Mouse (Mus musculus) limb, embryonic 11.5 days (tissue): ENCODE results near the gene Glcci1. TPM values are rescaled to one million over a fixed set of nuclear protein-coding genes. Genes with fewer than 3 reads are reported as not detected.

Experiments used
- ATAC-seq: fragments of 200-750 bp; cut with Nextera tagmentation; 2 replicates; pipeline ENCODE4 v1.8.0; 2017; ENCODE audit warnings: low read depth; ENCODE audit not compliant: insufficient number of reproducible peaks, low FRiP score, low TSS enrichment
- DNase-seq: peaks from one replicate; pipeline ENCODE4 v3.0.0-alpha.2; 2015; ENCODE audit warnings: low spot score
- H3K27ac ChIP-seq: fragments of 300-500 bp; sonication (generic); replicated peaks from 2 replicates; pipeline ENCODE4 v1.5.1; 2014; ENCODE audit warnings: low read depth, mild to moderate bottlenecking, low read length
- H3K27me3 ChIP-seq: fragments of 300-500 bp; sonication (generic); 2 replicates; pipeline ENCODE4 v1.6.1; 2014; ENCODE audit warnings: mild to moderate bottlenecking, low read length, mixed read lengths; ENCODE audit not compliant: control insufficient read depth, insufficient read depth
- H3K36me3 ChIP-seq: fragments of 300-500 bp; sonication (generic); 2 replicates; pipeline ENCODE4 v1.6.1; 2014; ENCODE audit warnings: mild to moderate bottlenecking, low read length, moderate library complexity, mixed read lengths; ENCODE audit not compliant: control insufficient read depth, insufficient read depth
- H3K4me1 ChIP-seq: fragments of 300-500 bp; sonication (generic); 2 replicates; pipeline ENCODE4 v1.6.1; 2014; ENCODE audit warnings: low read length, mixed read lengths; ENCODE audit not compliant: control insufficient read depth, insufficient read depth
- H3K4me2 ChIP-seq: fragments of 300-500 bp; sonication (generic); 2 replicates; pipeline ENCODE4 v1.6.1; 2014; ENCODE audit warnings: low read depth, mild to moderate bottlenecking, moderate library complexity; ENCODE audit not compliant: severe bottlenecking
- H3K4me3 ChIP-seq: fragments of 300-500 bp; sonication (generic); 2 replicates; pipeline ENCODE4 v1.5.1; 2014; ENCODE audit warnings: low read depth, low read length
- H3K9ac ChIP-seq: fragments of 300-500 bp; sonication (generic); 2 replicates; pipeline ENCODE4 v1.6.1; 2014; ENCODE audit warnings: mild to moderate bottlenecking, low read length
- H3K9me3 ChIP-seq: fragments of 300-500 bp; sonication (generic); 2 replicates; pipeline ENCODE4 v1.6.1; 2016; ENCODE audit warnings: low read length; ENCODE audit not compliant: control insufficient read depth
- WGBS: fragments of 180-500 bp; shearing (Covaris S2); extraction: QIAGEN DNeasy Blood & Tissue Kit; methylation state at CpG from one replicate; pipeline ENCODE4 v1.1.7; 2014; 5-methylcytosine and 5-hydroxymethylcytosine counted together
- polyA plus RNA-seq: library from polyadenylated mRNA; unstranded; fragments of >200 nt; fragmentation: Nextera tagmentation; extraction: Ambion mirVana; gene quantifications from 2 replicates; pipeline ENCODE4 v1.2.1, GENCODE M21; 2014

Glcci1 gene
- polyA plus RNA-seq, 1 experiment from 2014 or later, result 24.4 TPM

DNA sequence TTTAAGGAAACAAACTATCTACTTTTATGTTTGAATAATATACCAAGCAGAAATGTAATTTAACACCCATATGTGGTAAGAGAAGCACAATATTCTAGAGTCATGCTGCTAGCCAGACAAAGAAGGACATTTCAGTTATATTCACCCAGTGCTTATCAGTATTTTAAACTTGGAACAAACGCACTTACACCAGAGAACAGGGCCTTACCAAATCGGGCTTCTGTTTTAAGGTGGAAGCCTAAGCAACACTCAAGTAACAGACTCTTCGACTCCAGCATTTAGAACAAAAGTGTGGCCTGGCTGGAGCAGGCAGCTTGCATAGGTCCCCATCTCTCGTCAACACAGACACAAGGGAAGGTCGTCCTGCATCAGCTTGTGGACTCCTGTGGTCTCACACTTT is 21.2 kb upstream of the Glcci1 start:
- no peak overlapping the region for H3K27ac ChIP-seq
- ATAC-seq, result no peak
- H3K9me3 ChIP-seq, result no peaks in the 10 kb centered on the region
- H3K4me1 ChIP-seq, result no peaks in the 10 kb centered on the region; the same call in 1 of the 2 replicates
- DNase-seq, result no peak
- 63% methylated on average over 5 of the region's 5 CpGs for WGBS
- no peak overlapping the region for H3K9ac ChIP-seq
- H3K4me2 ChIP-seq, result no peak overlapping the region
- H3K36me3 ChIP-seq, result no peaks in the 10 kb centered on the region
- H3K4me3 ChIP-seq, result no peak overlapping the region
- H3K27me3 ChIP-seq, result no peaks in the 10 kb centered on the region

DNA sequence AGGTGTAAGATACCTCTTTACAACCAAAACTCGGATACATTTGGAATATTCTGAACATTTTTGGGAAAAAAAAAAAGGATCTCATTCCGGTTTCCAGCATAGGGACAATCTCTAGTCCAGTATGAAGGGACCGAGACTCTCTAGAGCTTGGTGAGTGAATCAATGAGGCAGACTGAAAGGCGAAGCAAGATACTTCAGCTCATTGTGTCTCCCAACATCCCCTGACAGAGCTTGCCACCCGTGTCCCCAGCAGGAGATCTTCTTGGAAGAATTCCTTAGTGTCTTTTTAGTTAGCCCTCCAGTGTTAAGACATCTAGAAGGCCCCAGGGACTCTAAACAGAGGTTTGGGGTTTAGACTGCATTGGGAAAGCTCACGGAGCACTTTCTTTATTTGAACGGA is 20.1 kb upstream of the Glcci1 start:
- H3K9me3 ChIP-seq, result no peaks in the 10 kb centered on the region
- H3K4me1 ChIP-seq, result no peaks in the 10 kb centered on the region; the same call in 1 of the 2 replicates
- H3K36me3 ChIP-seq, result no peaks in the 10 kb centered on the region
- no peak overlapping the region for H3K4me3 ChIP-seq
- DNase-seq, result no peak
- no peak overlapping the region for H3K4me2 ChIP-seq
- no peak overlapping the region for H3K9ac ChIP-seq
- no peak for ATAC-seq
- WGBS, result 85% methylated on average over 7 of the region's 7 CpGs
- H3K27me3 ChIP-seq, result no peaks in the 10 kb centered on the region
- H3K27ac ChIP-seq, result no peak overlapping the region

DNA sequence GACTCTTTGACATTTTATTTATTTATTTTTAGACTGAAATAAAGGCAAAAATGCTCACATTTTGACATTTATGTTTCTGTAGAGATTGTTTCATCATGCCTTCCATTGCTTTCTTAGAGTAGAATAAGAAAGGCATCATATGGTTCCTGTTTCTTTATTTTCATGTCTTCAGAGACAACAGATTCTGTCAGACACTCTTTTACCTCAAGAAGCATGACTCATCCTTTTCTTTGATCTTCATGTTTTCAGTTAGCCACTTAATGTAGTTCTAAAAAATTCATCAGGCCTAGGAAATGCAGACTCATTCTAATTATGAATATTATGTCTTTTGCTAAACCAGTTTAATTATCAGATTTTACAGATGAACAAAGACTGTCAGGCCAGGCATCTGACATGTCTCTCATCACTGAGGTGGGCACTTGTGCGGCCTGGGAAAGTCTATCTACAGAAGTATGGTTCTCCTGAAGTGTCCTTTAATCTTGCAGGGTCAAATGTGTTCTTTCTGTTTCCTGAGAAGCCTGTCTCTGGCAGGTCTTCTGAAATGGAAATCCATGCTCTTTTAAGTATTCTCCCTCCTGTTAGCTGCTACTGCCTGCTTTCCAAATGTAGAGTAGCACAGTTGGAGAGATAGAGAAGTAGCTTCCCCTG is 19.3 kb upstream of the Glcci1 start:
- Histone ChIP-seq H3K4me3 (no peak overlapping the region), H3K36me3 (no peaks in the 10 kb centered on the region), H3K9ac (no peak overlapping the region), H3K9me3 (no peaks in the 10 kb centered on the region), H3K4me1 (no peaks in the 10 kb centered on the region; the same call in 1 of the 2 replicates), H3K27me3 (no peaks in the 10 kb centered on the region), H3K4me2 (no peak overlapping the region), H3K27ac (no peak overlapping the region)
- WGBS, result 76% methylated on average over 1 of the region's 1 CpGs
- DNase-seq (no peak), ATAC-seq (no peak)

DNA sequence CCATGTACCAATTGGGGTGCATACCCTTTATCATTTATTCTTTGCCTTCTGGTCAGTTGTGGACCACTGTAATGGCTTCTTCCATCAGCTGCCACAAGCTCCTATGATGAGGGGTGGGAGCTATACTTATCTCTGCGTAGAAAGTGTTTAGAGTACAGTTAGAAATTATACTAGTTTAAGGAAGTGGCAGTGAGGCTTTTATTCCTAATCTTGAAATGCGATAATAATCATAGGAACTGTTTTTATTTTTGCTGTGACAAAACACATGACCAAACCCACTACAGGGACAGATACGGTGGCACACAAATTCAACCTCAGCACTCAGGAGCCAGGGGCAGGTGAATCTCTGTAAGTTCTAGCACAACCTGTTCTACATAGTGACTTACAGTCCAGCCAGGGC is 17.2 kb upstream of the Glcci1 start:
- DNase-seq, result no peak
- WGBS, result 92% methylated on average over 3 of the region's 3 CpGs
- Histone ChIP-seq H3K9me3 (no peaks in the 10 kb centered on the region), H3K4me1 (no peaks in the 10 kb centered on the region), H3K4me2 (no peak overlapping the region), H3K36me3 (no peaks in the 10 kb centered on the region), H3K27me3 (no peaks in the 10 kb centered on the region), H3K27ac (no peak overlapping the region), H3K9ac (no peak overlapping the region), H3K4me3 (no peak overlapping the region)
- ATAC-seq, result no peak

- no peak overlapping the region for H3K9ac ChIP-seq
- ATAC-seq, result no peak
- DNase-seq, result no peak
- H3K4me1 ChIP-seq, result no peaks in the 10 kb centered on the region
- H3K27ac ChIP-seq, result no peak overlapping the region
- WGBS, result 88% methylated on average over 5 of the region's 5 CpGs
- no peak overlapping the region for H3K4me2 ChIP-seq
- H3K9me3 ChIP-seq, result no peaks in the 10 kb centered on the region
- H3K4me3 ChIP-seq, result no peak overlapping the region
- H3K36me3 ChIP-seq, result no peaks in the 10 kb centered on the region
- no peaks in the 10 kb centered on the region for H3K27me3 ChIP-seq
These were observed 14.1 kb upstream of the Glcci1 start for GRCm38 (mm10) chr6:8495109-8495826.

DNA sequence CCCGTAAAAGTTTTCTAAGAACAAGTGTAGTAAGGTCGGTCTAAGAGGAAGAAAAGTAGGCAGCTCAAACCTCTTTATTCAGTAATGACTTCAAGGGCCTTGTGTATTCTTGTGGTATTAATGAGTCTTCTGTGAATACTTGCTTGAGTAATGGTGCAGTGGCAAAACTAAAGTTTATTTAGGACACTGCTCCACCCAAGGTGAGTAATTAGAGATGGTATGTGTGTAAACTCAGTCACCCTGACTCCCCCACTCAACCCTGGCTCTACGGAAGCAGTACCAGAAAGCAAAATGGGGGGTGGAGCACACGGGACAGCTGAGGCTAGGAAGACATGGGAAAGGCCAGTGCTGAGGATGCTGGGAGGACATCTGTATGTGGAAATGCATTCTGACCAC is 13.6 kb upstream of the Glcci1 start:
- no peaks in the 10 kb centered on the region for H3K4me1 ChIP-seq
- no peak overlapping the region for H3K4me3 ChIP-seq
- H3K4me2 ChIP-seq, result no peak overlapping the region
- ATAC-seq (no peak), DNase-seq (no peak)
- H3K36me3 ChIP-seq, result no peaks in the 10 kb centered on the region
- H3K9me3 ChIP-seq, result no peaks in the 10 kb centered on the region
- 79% methylated on average over 4 of the region's 4 CpGs for WGBS
- H3K27me3 ChIP-seq, result no peaks in the 10 kb centered on the region
- H3K9ac ChIP-seq, result no peak overlapping the region
- no peak overlapping the region for H3K27ac ChIP-seq

GRCm38 (mm10) chr6:8497234-8497867 is 12.0 kb upstream of the Glcci1 start:
- ATAC-seq (peak; percentile 60; the same call in 1 of the 2 replicates), DNase-seq (no peak)
- Histone ChIP-seq H3K4me1 (no peaks in the 10 kb centered on the region), H3K27ac (no peak overlapping the region), H3K9ac (no peak overlapping the region), H3K4me2 (no peak overlapping the region), H3K36me3 (no peaks in the 10 kb centered on the region), H3K9me3 (no peaks in the 10 kb centered on the region), H3K4me3 (no peak overlapping the region), H3K27me3 (no peaks in the 10 kb centered on the region)
- WGBS, result 59% methylated on average over 6 of the region's 6 CpGs

GRCm38 (mm10) chr6:8497868-8498257 is 11.5 kb upstream of the Glcci1 start:
- DNase-seq, result no peak
- Histone ChIP-seq H3K36me3 (no peaks in the 10 kb centered on the region), H3K4me1 (no peaks in the 10 kb centered on the region), H3K27ac (no peak overlapping the region), H3K9me3 (no peaks in the 10 kb centered on the region), H3K27me3 (no peaks in the 10 kb centered on the region), H3K9ac (no peak overlapping the region), H3K4me3 (no peak overlapping the region), H3K4me2 (no peak overlapping the region)
- whole genome bisulfite sequencing, result 67% methylated on average over 6 of the region's 6 CpGs
- ATAC-seq, result no peak
